Mouse (Mus musculus) frontal cortex, postnatal 14 days (tissue): Measurements from ENCODE around the gene Exoc3l.
"Not testable (repeated sequence)": the region's sequence is repeated elsewhere in the genome, so short reads cannot be mapped to it uniquely, and the experiment has no call there.

Source experiments
- DNase-seq, 2 experiments: peaks; one replicate each; pipeline ENCODE4 v3.0.0; 2022; ENCODE audit warnings: low spot score in 2 of 2

The Exoc3l gene

GRCm38 (mm10) chr8:105291802-105292201 is 4.1 kb downstream of the Exoc3l start:
- DNase-seq: not testable (repeated sequence)

- DNase-seq: not testable (repeated sequence)
These were observed 4.5 kb downstream of the Exoc3l start for GRCm38 (mm10) chr8:105291364-105291763.

- DNase-seq: peak in 1 of 2 experiments; percentile 76
These were observed 5.2 kb downstream of the Exoc3l start for GRCm38 (mm10) chr8:105290554-105291314.

- peak in 1 of 2 experiments; percentile 43 for DNase-seq
These were observed 6.0 kb downstream of the Exoc3l start, which contains the start of gene 4931428F04Rik for GRCm38 (mm10) chr8:105289805-105290460. TSS of gene 4931428F04Rik (minus strand) at chr8:105289864.

- peak; percentile 92 to 94 for DNase-seq
These were observed 6.8 kb downstream of the Exoc3l start for GRCm38 (mm10) chr8:105288958-105289732.

- no peak for DNase-seq
These were observed 7.7 kb downstream of the Exoc3l start for GRCm38 (mm10) chr8:105288231-105288630.

- no peak for DNase-seq
These were observed 9.0 kb downstream of the Exoc3l start for GRCm38 (mm10) chr8:105286907-105287306.

- DNase-seq: no peak
These were observed 10.4 kb downstream of the Exoc3l start for GRCm38 (mm10) chr8:105285514-105285913.

- no peak for DNase-seq
These were observed 12.8 kb downstream of the Exoc3l start for GRCm38 (mm10) chr8:105283074-105283473.

GRCm38 (mm10) chr8:105282239-105282638 is 13.7 kb downstream of the Exoc3l start:
- DNase-seq: no peak

GRCm38 (mm10) chr8:105281821-105282220 is 14.1 kb downstream of the Exoc3l start:
- no peak for DNase-seq

- DNase-seq: no peak
These were observed 15.3 kb downstream of the Exoc3l start for GRCm38 (mm10) chr8:105280567-105280966.

- peak; percentile 70 for DNase-seq
These were observed 17.0 kb downstream of the Exoc3l start for GRCm38 (mm10) chr8:105278911-105279334.

- peak in 1 of 2 experiments; percentile 7 for DNase-seq
These were observed 19.4 kb downstream of the Exoc3l start for GRCm38 (mm10) chr8:105276292-105277120.

GRCm38 (mm10) chr8:105275840-105276239 is 20.1 kb downstream of the Exoc3l start, which contains the start of gene Nol3:
TSS of gene Nol3 (plus strand) at chr8:105276140.
- DNase-seq: no peak

- DNase-seq: no peak
These were observed 20.5 kb downstream of the Exoc3l start for GRCm38 (mm10) chr8:105275387-105275786.

GRCm38 (mm10) chr8:105270916-105271186 is 25.1 kb downstream of the Exoc3l start:
- DNase-seq: no peak

- no peak for DNase-seq
These were observed 25.6 kb downstream of the Exoc3l start for GRCm38 (mm10) chr8:105270101-105270915.

GRCm38 (mm10) chr8:105269461-105269947 is 26.4 kb downstream of the Exoc3l start, which contains the start of gene Hsf4:
TSS of gene Hsf4 (plus strand) at chr8:105269801.
- DNase-seq: no peak

GRCm38 (mm10) chr8:105269075-105269458 is 26.8 kb downstream of the Exoc3l start:
- DNase-seq: no peak
